ENCODE assay signal across 25 mouse cellular contexts in the genomic region with DNA sequence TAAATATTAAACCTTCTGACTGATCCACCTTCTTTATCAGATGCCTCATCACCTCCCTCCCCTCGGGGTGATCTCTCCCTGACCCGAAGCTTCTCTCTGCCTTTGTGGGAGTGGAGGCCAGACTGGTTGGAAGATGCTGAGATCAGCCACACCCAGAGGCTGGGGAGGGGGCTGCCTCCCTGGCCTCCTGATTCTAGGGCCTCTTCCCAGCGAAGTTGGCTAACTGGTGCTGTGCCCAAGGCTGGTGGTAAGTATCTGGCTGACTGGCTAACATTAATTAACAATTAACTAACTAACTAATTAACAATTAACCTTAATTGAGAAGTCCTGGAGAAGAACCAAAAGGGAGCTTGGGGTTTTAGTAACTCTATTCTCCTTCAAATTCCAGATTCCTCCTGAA. TPM values are rescaled to one million over a fixed set of nuclear protein-coding genes. Genes with fewer than 3 reads are reported as not detected.
A peak's percentile ranks its signal among the peaks of the same experiment; 100 is the strongest.
DNase-seq lines count a peak whose midpoint lies in the region; ATAC-seq lines count a peak whose summit lies in the region.
"Had no signal": no experiment of that assay in that cellular context is flagged by ENCODE, and none has a peak within 500 bp of the region (broad histone marks: within the 10 kb centered on the region; RNA-seq: fewer than 3 reads in every experiment).

No protein-coding gene starts in this region.

- H3K4me1 ChIP-seq in forebrain, embryonic 11.5 days (replicated peaks; ENCODE audit: control insufficient read depth, insufficient read depth, low read length) = no peaks in the 10 kb centered on the region
- H3K4me1 ChIP-seq in forebrain, embryonic 12.5 days = peaks cover 3% of the 10 kb centered on the region
- H3K4me1 ChIP-seq in kidney, embryonic 15.5 days = peaks cover 5% of the 10 kb centered on the region
- H3K4me1 ChIP-seq in kidney, embryonic 14.5 days (ENCODE audit: control insufficient read depth, insufficient read depth, low read length) = no peaks in the 10 kb centered on the region
- H3K4me1 ChIP-seq: embryonic facial prominence, embryonic 12.5 days had no signal

- H3K4me2 ChIP-seq in forebrain, embryonic 11.5 days (ENCODE audit: low read depth, low read length, severe bottlenecking) = no peak overlapping the region
- H3K4me2 ChIP-seq in forebrain, embryonic 12.5 days = no peak overlapping the region
- H3K4me2 ChIP-seq in kidney, embryonic 15.5 days = no peak overlapping the region
- H3K4me2 ChIP-seq in kidney, embryonic 14.5 days (replicated peaks; ENCODE audit: low read depth, low read length) = no peak overlapping the region
- H3K4me2 ChIP-seq: embryonic facial prominence, embryonic 12.5 days; forebrain, embryonic 13.5 days; forebrain, embryonic 15.5 days had no signal

- ATAC-seq in forebrain, embryonic 11.5 days (replicated peaks; ENCODE audit: low FRiP score) = no peak
- no peak for ATAC-seq in forebrain, embryonic 12.5 days (ENCODE audit: low FRiP score)
- no peak for ATAC-seq in kidney, embryonic 15.5 days (replicated peaks; ENCODE audit: low FRiP score)
- ATAC-seq in kidney, embryonic 14.5 days (ENCODE audit: low FRiP score, low TSS enrichment) = no peak
- ATAC-seq: activated CD4-positive, CD25-positive, alpha-beta regulatory T cell, adult 4 months; CD4-positive, CD25-positive, alpha-beta regulatory T cell, adult 4 months; forebrain, embryonic 13.5 days; forebrain, embryonic 15.5 days; Patski had no signal

- H3K9me3 ChIP-seq in forebrain, embryonic 11.5 days (ENCODE audit: control insufficient read depth, low read length) = no peaks in the 10 kb centered on the region
- no peaks in the 10 kb centered on the region for H3K9me3 ChIP-seq in forebrain, embryonic 12.5 days
- no peaks in the 10 kb centered on the region for H3K9me3 ChIP-seq in kidney, embryonic 15.5 days (replicated peaks)
- H3K9me3 ChIP-seq in kidney, embryonic 14.5 days (ENCODE audit: control insufficient read depth, low read length) = no peaks in the 10 kb centered on the region
- H3K9me3 ChIP-seq: embryonic facial prominence, embryonic 10.5 days; embryonic facial prominence, embryonic 12.5 days; forebrain, embryonic 13.5 days; forebrain, embryonic 15.5 days; G1E had no signal

- H3K9ac ChIP-seq in forebrain, embryonic 11.5 days (ENCODE audit: low read length) = no peak overlapping the region
- H3K9ac ChIP-seq in forebrain, embryonic 12.5 days = no peak overlapping the region
- no peak overlapping the region for H3K9ac ChIP-seq in kidney, embryonic 15.5 days
- H3K9ac ChIP-seq in kidney, embryonic 14.5 days (ENCODE audit: low read depth, low read length) = no peak overlapping the region
- H3K9ac ChIP-seq: embryonic facial prominence, embryonic 12.5 days; forebrain, embryonic 13.5 days; forebrain, embryonic 15.5 days had no signal

- no peak overlapping the region for H3K27ac ChIP-seq in forebrain, embryonic 11.5 days (ENCODE audit: low read depth, low read length)
- H3K27ac ChIP-seq in forebrain, embryonic 12.5 days = no peak overlapping the region
- no peak overlapping the region for H3K27ac ChIP-seq in kidney, embryonic 15.5 days
- no peak overlapping the region for H3K27ac ChIP-seq in kidney, embryonic 14.5 days (ENCODE audit: low read depth, low read length)
- H3K27ac ChIP-seq: embryonic facial prominence, embryonic 10.5 days; embryonic facial prominence, embryonic 12.5 days; forebrain, embryonic 13.5 days; forebrain, embryonic 15.5 days had no signal

- H3K4me3 ChIP-seq in forebrain, embryonic 11.5 days (ENCODE audit: low read depth, low read length) = no peak overlapping the region
- no peak overlapping the region for H3K4me3 ChIP-seq in forebrain, embryonic 12.5 days (replicated peaks)
- H3K4me3 ChIP-seq in kidney, embryonic 15.5 days (replicated peaks) = no peak overlapping the region
- H3K4me3 ChIP-seq in kidney, embryonic 14.5 days (ENCODE audit: low read length) = no peak overlapping the region
- H3K4me3 ChIP-seq: embryonic facial prominence, embryonic 10.5 days; embryonic facial prominence, embryonic 12.5 days; forebrain, embryonic 13.5 days; forebrain, embryonic 15.5 days had no signal

- H3K36me3 ChIP-seq in forebrain, embryonic 11.5 days (ENCODE audit: control insufficient read depth, insufficient read depth, low read length) = no peaks in the 10 kb centered on the region
- no peaks in the 10 kb centered on the region for H3K36me3 ChIP-seq in forebrain, embryonic 12.5 days (replicated peaks)
- no peaks in the 10 kb centered on the region for H3K36me3 ChIP-seq in kidney, embryonic 15.5 days
- H3K36me3 ChIP-seq in kidney, embryonic 14.5 days (ENCODE audit: control insufficient read depth, insufficient read depth, low read length) = no peaks in the 10 kb centered on the region
- H3K36me3 ChIP-seq: embryonic facial prominence, embryonic 10.5 days; embryonic facial prominence, embryonic 12.5 days; forebrain, embryonic 15.5 days; G1E had no signal

- DNase-seq in forebrain, embryonic 11.5 days (ENCODE audit: low spot score) = peak; percentile 46
- peak; percentile 47 for DNase-seq in kidney, adult 18-20 months
- DNase-seq in kidney, adult 9 months = peak; percentile 57
- peak; percentile 32 to 40 for DNase-seq in kidney, postnatal 36 days
- DNase-seq in kidney, postnatal 10 days = no peak
- DNase-seq: adrenal gland, adult 8-10 months; adrenal gland, postnatal 14 days; adrenal gland, postnatal 36 days; B cell, adult 2 months; cerebellum, adult 11-12 months; cerebellum, adult 2 months; cerebellum, adult 9-10 months; cerebellum, postnatal 10 days; cerebellum, postnatal 25 days had no signal

- H3K27me3 ChIP-seq in forebrain, embryonic 11.5 days (ENCODE audit: control insufficient read depth, insufficient read depth, low read length) = no peaks in the 10 kb centered on the region
- peaks cover 6% of the 10 kb centered on the region; the same call in 1 of the 2 replicates for H3K27me3 ChIP-seq in forebrain, embryonic 12.5 days
- H3K27me3 ChIP-seq in kidney, embryonic 15.5 days = peaks cover 7% of the 10 kb centered on the region; the same call in 1 of the 2 replicates
- H3K27me3 ChIP-seq in kidney, embryonic 14.5 days (ENCODE audit: control insufficient read depth, insufficient read depth, low read length) = 0 out of 2 replicates have a peak, but pooled peaks cover 2% of the 10 kb centered on the region
- H3K27me3 ChIP-seq: forebrain, embryonic 15.5 days had no signal

- 63% methylated on average over 3 of the region's 3 CpGs for WGBS in forebrain, embryonic 11.5 days
- 58% methylated on average over 3 of the region's 3 CpGs for WGBS in forebrain, embryonic 12.5 days
- WGBS in kidney, embryonic 15.5 days = 50% methylated on average over 3 of the region's 3 CpGs
- WGBS in kidney, embryonic 14.5 days = 54% methylated on average over 3 of the region's 3 CpGs

RNA-seq across cellular contexts. Expression of gene Robo4, which starts 11.3 kb away (rescaled TPM):
- 6.6 and 7.0 TPM in 2 replicates for polyA plus RNA-seq in forebrain, embryonic 11.5 days (2014; fragmentation: Nextera tagmentation; extraction: Ambion mirVana)
- polyA plus RNA-seq in forebrain, embryonic 12.5 days (2016; fragmentation: Nextera tagmentation; extraction: Ambion mirVana) = 4.8 and 5.4 TPM in 2 replicates
- 15.8 and 19.6 TPM in 2 replicates for polyA plus RNA-seq in kidney, embryonic 15.5 days (2015; fragmentation: Nextera tagmentation; extraction: Ambion mirVana)
- 10.5 and 11.9 TPM in 2 replicates for polyA plus RNA-seq in kidney, embryonic 14.5 days (2014; fragmentation: Nextera tagmentation; extraction: Ambion mirVana)
- polyA plus RNA-seq: activated CD4-positive, CD25-positive, alpha-beta regulatory T cell, adult 4 months; CD4-positive, CD25-positive, alpha-beta regulatory T cell, adult 4 months; G1E; Patski had no signal

RNA-seq across cellular contexts. Expression of gene Robo3, which starts 20.1 kb away (rescaled TPM):
- polyA plus RNA-seq in forebrain, embryonic 11.5 days (2014; fragmentation: Nextera tagmentation; extraction: Ambion mirVana) = 19.5 and 19.6 TPM in 2 replicates
- polyA plus RNA-seq in forebrain, embryonic 12.5 days (2016; fragmentation: Nextera tagmentation; extraction: Ambion mirVana) = 22.7 and 24.1 TPM in 2 replicates
- polyA plus RNA-seq in kidney, embryonic 15.5 days (2015; fragmentation: Nextera tagmentation; extraction: Ambion mirVana) = 0.18 and 0.53 TPM in 2 replicates
- 0.09 and 0.11 TPM in 2 replicates for polyA plus RNA-seq in kidney, embryonic 14.5 days (2014; fragmentation: Nextera tagmentation; extraction: Ambion mirVana)
- polyA plus RNA-seq: activated CD4-positive, CD25-positive, alpha-beta regulatory T cell, adult 4 months; CD4-positive, CD25-positive, alpha-beta regulatory T cell, adult 4 months had no signal

RNA-seq across cellular contexts. Expression of gene Hepacam, which starts 45.8 kb away (rescaled TPM):
- 0.07 and 0.09 TPM in 2 replicates for polyA plus RNA-seq in forebrain, embryonic 11.5 days (2014; fragmentation: Nextera tagmentation; extraction: Ambion mirVana)
- polyA plus RNA-seq in forebrain, embryonic 12.5 days (2016; fragmentation: Nextera tagmentation; extraction: Ambion mirVana) = 0.08 and 0.18 TPM in 2 replicates
- polyA plus RNA-seq in kidney, embryonic 15.5 days (2015; fragmentation: Nextera tagmentation; extraction: Ambion mirVana) = not detected in 2 replicates
- not detected in 2 replicates for polyA plus RNA-seq in kidney, embryonic 14.5 days (2014; fragmentation: Nextera tagmentation; extraction: Ambion mirVana)
- polyA plus RNA-seq: activated CD4-positive, CD25-positive, alpha-beta regulatory T cell, adult 4 months; CD4-positive, CD25-positive, alpha-beta regulatory T cell, adult 4 months; embryonic facial prominence, embryonic 12.5 days; G1E; Patski had no signal

Comparison
In these comparisons a context has a peak if more than half of its experiments do, and no peak if none do; other contexts are left out.
1. RNA of gene Robo3, which starts 20.1 kb away (polyA plus RNA-seq): 22.7 to 24.1 TPM in forebrain, embryonic 12.5 days and 19.5 to 19.6 TPM in forebrain, embryonic 11.5 days; 0.18 to 0.53 TPM in kidney, embryonic 15.5 days and 0.09 to 0.11 TPM in kidney, embryonic 14.5 days; every median in the first group is over 10 times any median in the second.